Mouse (Mus musculus) left cerebral cortex, postnatal 25 days (tissue): ENCODE data around the gene Svep1. TPM values are rescaled to one million over a fixed set of nuclear protein-coding genes. Genes with fewer than 3 reads are reported as not detected.

Experiments used
- DNase-seq, 2 experiments: peaks; one replicate each; pipeline ENCODE4 v3.0.0; 2022; ENCODE audit warnings: low spot score in 2 of 2, mixed read lengths in 1 of 2
- intact Hi-C: fragments of 180-260 bp; cut with DNase I; formaldehyde crosslinking; loops from one replicate; pipeline ENCODE4 v1.15.1; 2025
- total RNA-seq, 2 experiments: library from RNA; stranded (reverse); gene quantifications; 2 replicates each; pipeline ENCODE4 v1.2.3; 2021

Svep1 gene
- total RNA-seq, 2 experiments from 2014 or later: 0.96 to 1.0 TPM

- intact Hi-C loops: no loop called here
- DNase-seq: peak in 1 of 2 experiments; percentile 63
These were observed 173.9 kb downstream of the Svep1 start for GRCm38 (mm10) chr4:58032714-58033113.

GRCm38 (mm10) chr4:58009024-58009423, 197.6 kb downstream of the Svep1 start, which contains the start of gene Txndc8:
Gene Txndc8 (minus strand): TSS chr4:58009124.
- intact Hi-C loops: no loop called here
- no peak for DNase-seq

- DNase-seq: no peak
- intact Hi-C loops: no loop called here
These were observed 203.2 kb downstream of the Svep1 start for GRCm38 (mm10) chr4:58003501-58003900.

Other genes with a start within 250 kb of the Svep1 start
- not detected for gene Txndc8, start 197.7 kb downstream of the Svep1 start, total RNA-seq
- 1 to 10 TPM; 2.1 to 2.3 TPM for gene Musk, start 79.1 kb upstream of the Svep1 start, total RNA-seq